Mouse (Mus musculus) gastrocnemius, postnatal 4 days (tissue): ENCODE results near the gene Fzd10. TPM values are rescaled to one million over a fixed set of nuclear protein-coding genes. Genes with fewer than 3 reads are reported as not detected.
A peak's percentile ranks its signal among the peaks of the same experiment; 100 is the strongest.

Source experiments
- DNase-seq, 2 experiments: peaks; one replicate each; pipeline ENCODE4 v3.0.0; 2021 to 2022; ENCODE audit warnings: low spot score in 2 of 2, mixed read lengths in 2 of 2
- long read RNA-seq, 2 experiments: library from polyadenylated mRNA; stranded (forward); transcript quantifications; one replicate each; pipeline ENCODE4 v2.0.0; 2021
- total RNA-seq, 2 experiments: library from RNA; stranded (reverse); gene quantifications; 2 replicates each; pipeline ENCODE4 v1.2.3; 2021

Gene Fzd10
- 10 to 100 TPM; 16.5 to 21.5 TPM for total RNA-seq
- long read RNA-seq, experiment 1, transcript Fzd10-201 (1 exons, 3,250 nt): major isoform, 5 of 5 reads
- long read RNA-seq, experiment 1, partial matches to known transcripts: 0 of 5 reads
- long read RNA-seq, experiment 1, other reads (novel, unspliced or antisense): 0 of 5 reads
- long read RNA-seq, experiment 2, transcript Fzd10-201 (1 exons, 3,250 nt): major isoform, 12 of 12 reads
- long read RNA-seq, experiment 2, partial matches to known transcripts: 0 of 12 reads
- long read RNA-seq, experiment 2, other reads (novel, unspliced or antisense): 0 of 12 reads

- DNase-seq: peak in 1 of 2 experiments; percentile 33
Observed at GRCm38 (mm10) chr5:128600072-128601021, at the start of gene Fzd10. Fzd10 (plus strand) TSS chr5:128600844.

- DNase-seq: no peak
Observed at GRCm38 (mm10) chr5:128551448-128551847, 49.2 kb upstream of the Fzd10 start.

- no peak for DNase-seq
Observed at GRCm38 (mm10) chr5:128552136-128552890, 48.3 kb upstream of the Fzd10 start.

GRCm38 (mm10) chr5:128558126-128558525 is 42.5 kb upstream of the Fzd10 start:
- no peak for DNase-seq

- no peak for DNase-seq
Observed at GRCm38 (mm10) chr5:128567313-128567712, 33.3 kb upstream of the Fzd10 start.

- DNase-seq: no peak
Observed at GRCm38 (mm10) chr5:128568970-128569369, 31.7 kb upstream of the Fzd10 start.

- DNase-seq: no peak
Observed at GRCm38 (mm10) chr5:128570091-128570490, 30.6 kb upstream of the Fzd10 start.

- DNase-seq: no peak
Observed at GRCm38 (mm10) chr5:128570848-128571247, 29.8 kb upstream of the Fzd10 start.

- DNase-seq: no peak
Observed at GRCm38 (mm10) chr5:128571706-128572105, 28.9 kb upstream of the Fzd10 start.

GRCm38 (mm10) chr5:128575997-128576579 is 24.6 kb upstream of the Fzd10 start:
- no peak for DNase-seq

GRCm38 (mm10) chr5:128579047-128579650 is 21.5 kb upstream of the Fzd10 start:
- DNase-seq: no peak

- no peak for DNase-seq
Observed at GRCm38 (mm10) chr5:128580931-128581330, 19.7 kb upstream of the Fzd10 start.

- DNase-seq: no peak
Observed at GRCm38 (mm10) chr5:128581516-128581921, 19.1 kb upstream of the Fzd10 start.

GRCm38 (mm10) chr5:128589231-128589630 is 11.4 kb upstream of the Fzd10 start:
- no peak for DNase-seq

- no peak for DNase-seq
Observed at GRCm38 (mm10) chr5:128593446-128593845, 7.2 kb upstream of the Fzd10 start.

- no peak for DNase-seq
Observed at GRCm38 (mm10) chr5:128596813-128597212, 3.8 kb upstream of the Fzd10 start.

- DNase-seq: no peak
Observed at GRCm38 (mm10) chr5:128597381-128597780, 3.3 kb upstream of the Fzd10 start.

- DNase-seq: no peak
Observed at GRCm38 (mm10) chr5:128598191-128598720, 2.4 kb upstream of the Fzd10 start.

GRCm38 (mm10) chr5:128598760-128599364 is 1.8 kb upstream of the Fzd10 start:
- DNase-seq: no peak
